Mouse (Mus musculus) forebrain, embryonic 14.5 days (tissue): ENCODE measurements around the gene Pfkl. TPM values are rescaled to one million over a fixed set of nuclear protein-coding genes. Genes with fewer than 3 reads are reported as not detected.
A peak's percentile ranks its signal among the peaks of the same experiment; 100 is the strongest.

Experiments
- ATAC-seq: fragments of 200-750 bp; cut with Nextera tagmentation; 2 replicates; pipeline ENCODE4 v1.8.0; 2017; ENCODE audit warnings: mild to moderate bottlenecking, moderate library complexity
- DNase-seq: peaks from one replicate; pipeline ENCODE4 v3.0.0-alpha.2; 2015; ENCODE audit warnings: low spot score
- H3K27ac ChIP-seq: fragments of 300-500 bp; sonication (generic); 2 replicates; pipeline ENCODE4 v1.5.1; 2014; ENCODE audit warnings: low read depth, mild to moderate bottlenecking, control low read depth, low read length, moderate library complexity
- H3K27me3 ChIP-seq: fragments of 300-500 bp; sonication (generic); replicated peaks from 2 replicates; pipeline ENCODE4 v1.6.1; 2014; ENCODE audit warnings: low read length, control low read depth, mixed read lengths; ENCODE audit not compliant: control insufficient read depth, insufficient read depth
- H3K36me3 ChIP-seq: fragments of 300-500 bp; sonication (generic); 2 replicates; pipeline ENCODE4 v1.6.1; 2014; ENCODE audit warnings: low read length, control low read depth; ENCODE audit not compliant: control insufficient read depth, insufficient read depth
- H3K4me1 ChIP-seq: fragments of 300-500 bp; sonication (generic); 2 replicates; pipeline ENCODE4 v1.6.1; 2014; ENCODE audit warnings: antibody characterized with exemption, low read length, control low read depth; ENCODE audit not compliant: control insufficient read depth, insufficient read depth
- H3K4me2 ChIP-seq: fragments of 300-500 bp; sonication (generic); 2 replicates; pipeline ENCODE4 v1.6.1; 2014; ENCODE audit warnings: mild to moderate bottlenecking, control low read depth, low read length
- H3K4me3 ChIP-seq: fragments of 300-500 bp; sonication (generic); 2 replicates; pipeline ENCODE4 v1.5.1; 2014; ENCODE audit warnings: low read depth, low read length, control low read depth
- H3K9ac ChIP-seq: fragments of 300-500 bp; sonication (generic); 2 replicates; pipeline ENCODE4 v1.6.1; 2014; ENCODE audit warnings: mild to moderate bottlenecking, low read length, control low read depth, moderate library complexity
- H3K9me3 ChIP-seq: fragments of 300-500 bp; sonication (generic); replicated peaks from 2 replicates; pipeline ENCODE4 v1.6.1; 2016; ENCODE audit warnings: low read length, control low read depth, mixed read lengths; ENCODE audit not compliant: control insufficient read depth
- WGBS: fragments of 180-500 bp; shearing (Covaris S2); extraction: QIAGEN DNeasy Blood & Tissue Kit; methylation state at CpG from one replicate; pipeline ENCODE4 v1.1.7; 2014; 5-methylcytosine and 5-hydroxymethylcytosine counted together
- polyA plus RNA-seq: library from polyadenylated mRNA; unstranded; fragments of >200 nt; fragmentation: Nextera tagmentation; extraction: Ambion mirVana; gene quantifications from 2 replicates; pipeline ENCODE4 v1.2.1, GENCODE M21; 2014

The Pfkl gene
- polyA plus RNA-seq, 1 experiment from 2014 or later: 77.0 TPM

DNA sequence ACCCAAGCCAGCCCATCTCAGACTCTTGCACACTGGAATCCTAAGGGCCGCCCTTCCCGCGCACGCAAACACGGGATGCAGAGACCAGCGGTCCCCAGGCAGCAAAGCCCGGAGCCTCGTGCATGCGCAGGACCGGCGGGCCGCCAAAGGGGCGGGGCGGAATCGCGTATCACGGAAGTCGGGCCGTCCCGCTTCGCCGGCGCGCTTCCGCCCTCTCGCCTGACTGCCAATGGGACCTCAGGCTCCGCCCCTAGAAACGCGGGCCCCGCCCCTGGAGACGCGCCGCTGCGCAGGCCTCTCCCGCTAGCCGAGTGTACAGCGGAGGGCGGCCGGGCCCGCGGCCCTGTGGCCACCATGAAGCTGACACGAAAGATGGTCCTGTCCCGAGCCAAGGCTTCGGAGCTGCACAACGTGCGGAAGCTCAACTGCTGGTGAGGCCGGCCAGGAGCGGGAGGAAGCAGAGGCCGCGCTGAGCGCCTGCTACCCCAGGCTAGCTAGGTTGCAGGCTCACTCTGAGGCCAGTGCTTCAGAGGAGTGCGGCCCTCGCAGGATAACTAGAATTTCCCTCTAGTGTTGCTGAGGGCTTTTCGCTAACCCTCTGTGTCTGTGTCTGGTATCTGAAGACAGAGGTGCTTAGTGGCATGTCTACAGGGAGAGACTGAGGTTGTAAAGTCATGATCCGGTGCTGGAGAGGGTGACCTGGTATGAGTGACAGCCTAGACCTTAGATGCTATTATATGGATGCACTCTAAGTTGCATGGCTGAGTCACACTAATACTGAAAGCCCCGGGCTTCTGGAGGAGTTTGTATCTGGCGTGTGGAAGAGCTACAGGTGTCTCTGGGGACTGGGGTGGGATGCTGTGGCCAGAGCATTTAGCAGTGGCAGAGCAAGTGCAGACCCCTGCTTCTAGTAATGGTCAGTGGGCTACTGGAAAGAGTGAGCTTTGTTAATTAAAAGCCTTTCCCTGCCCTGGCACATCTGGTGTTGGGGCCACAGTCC is 31.2 kb downstream of the Pfkl start, which contains the start of gene 1810043G02Rik:
Gene 1810043G02Rik (plus strand): TSS at position 174 of the 1,000 bp plus-strand sequence.
- peak within 1 kb of the TSS; percentile 77 for H3K9ac ChIP-seq
- H3K36me3 ChIP-seq: peaks cover 9% of the 10 kb centered on the region
- H3K27ac ChIP-seq: peak within 1 kb of the TSS; percentile 80
- ATAC-seq (peak; percentile 98), DNase-seq (peak; percentile 98)
- WGBS: under 1% methylated on average over 57 of the region's 57 CpGs
- H3K4me3 ChIP-seq: peak within 1 kb of the TSS; percentile 67
- no peaks in the 10 kb centered on the region for H3K27me3 ChIP-seq
- H3K9me3 ChIP-seq: no peaks in the 10 kb centered on the region
- peak within 1 kb of the TSS; percentile 73 for H3K4me2 ChIP-seq
- peaks cover 5% of the 10 kb centered on the region for H3K4me1 ChIP-seq

- Histone ChIP-seq H3K27ac (no peak overlapping the region), H3K9me3 (no peaks in the 10 kb centered on the region), H3K36me3 (peaks cover 6% of the 10 kb centered on the region), H3K9ac (no peak overlapping the region), H3K4me3 (no peak overlapping the region), H3K4me1 (peaks cover 5% of the 10 kb centered on the region), H3K27me3 (no peaks in the 10 kb centered on the region), H3K4me2 (no peak overlapping the region)
- DNase-seq: peak; percentile 37
- ATAC-seq: no peak
- 78% methylated on average over 8 of the region's 8 CpGs for WGBS
Measured at GRCm38 (mm10) chr10:77976458-77977150, 33.3 kb downstream of the Pfkl start.

GRCm38 (mm10) chr10:77975653-77976052 is 34.2 kb downstream of the Pfkl start:
- Histone ChIP-seq H3K36me3 (no peaks in the 10 kb centered on the region), H3K9ac (no peak overlapping the region), H3K4me1 (peaks cover 5% of the 10 kb centered on the region), H3K9me3 (no peaks in the 10 kb centered on the region), H3K27ac (no peak overlapping the region), H3K27me3 (no peaks in the 10 kb centered on the region), H3K4me2 (no peak overlapping the region), H3K4me3 (no peak overlapping the region)
- WGBS: 53% methylated on average over 4 of the region's 4 CpGs
- DNase-seq: no peak
- ATAC-seq: no peak

DNA sequence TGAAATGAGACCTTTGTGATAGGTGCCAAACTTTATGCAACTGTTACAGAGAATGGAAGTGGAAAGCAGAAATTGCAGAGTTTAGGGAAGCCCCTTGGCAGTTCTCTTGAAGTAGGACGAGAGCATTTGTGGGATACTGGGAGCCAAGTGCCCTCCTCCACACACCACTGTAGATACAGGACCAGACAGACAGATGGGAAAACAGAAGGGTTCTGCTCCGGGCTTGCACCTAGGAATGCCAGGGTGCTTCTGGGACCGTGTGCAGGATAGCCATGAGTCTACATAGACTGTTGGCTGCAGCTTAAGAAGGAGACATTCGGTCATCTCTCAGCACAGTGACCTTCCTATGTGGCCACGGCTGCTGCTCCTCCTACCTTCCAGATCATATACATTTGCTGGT is 35.1 kb downstream of the Pfkl start:
- H3K9ac ChIP-seq: no peak overlapping the region
- no peaks in the 10 kb centered on the region; the same call in 1 of the 2 replicates for H3K27me3 ChIP-seq
- WGBS: 80% methylated on average over 5 of the region's 5 CpGs
- H3K27ac ChIP-seq: no peak overlapping the region
- no peak overlapping the region for H3K4me3 ChIP-seq
- no peak overlapping the region for H3K4me2 ChIP-seq
- peaks cover 5% of the 10 kb centered on the region for H3K4me1 ChIP-seq
- H3K36me3 ChIP-seq: no peaks in the 10 kb centered on the region
- ATAC-seq: no peak
- no peaks in the 10 kb centered on the region for H3K9me3 ChIP-seq
- no peak for DNase-seq

DNA sequence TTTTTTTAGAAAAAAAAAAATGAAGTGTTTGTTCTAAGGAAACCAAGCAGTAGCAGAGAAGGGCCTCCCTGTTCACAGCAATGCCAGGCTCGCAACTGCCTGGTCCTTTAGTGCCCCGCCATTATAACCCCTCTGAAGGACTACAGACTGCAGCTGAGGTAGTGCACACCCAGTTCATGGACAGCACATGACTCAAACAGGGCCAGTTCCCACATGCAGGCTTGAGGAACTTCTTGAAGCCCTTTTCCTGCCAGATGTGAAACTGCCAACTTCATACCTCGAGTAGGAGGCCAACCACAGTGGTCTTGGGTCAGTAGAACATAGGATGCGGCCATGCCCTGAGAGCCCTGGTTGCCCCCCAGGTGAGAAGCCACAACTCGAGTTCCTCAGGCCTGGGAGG is 35.6 kb downstream of the Pfkl start:
- Histone ChIP-seq H3K9ac (no peak overlapping the region), H3K27me3 (no peaks in the 10 kb centered on the region; the same call in 1 of the 2 replicates), H3K9me3 (no peaks in the 10 kb centered on the region), H3K36me3 (no peaks in the 10 kb centered on the region), H3K4me2 (no peak overlapping the region), H3K4me3 (no peak overlapping the region), H3K4me1 (peaks cover 5% of the 10 kb centered on the region), H3K27ac (no peak overlapping the region)
- DNase-seq: no peak
- WGBS: 77% methylated on average over 5 of the region's 5 CpGs
- ATAC-seq: no peak

- H3K9me3 ChIP-seq: no peaks in the 10 kb centered on the region
- DNase-seq (peak; percentile 21), ATAC-seq (no peak)
- peaks cover 3% of the 10 kb centered on the region; the same call in 1 of the 2 replicates for H3K27me3 ChIP-seq
- H3K4me2 ChIP-seq: no peak overlapping the region
- H3K9ac ChIP-seq: no peak overlapping the region
- no peak overlapping the region for H3K27ac ChIP-seq
- 68% methylated on average over 17 of the region's 17 CpGs for WGBS
- no peaks in the 10 kb centered on the region; the same call in 1 of the 2 replicates for H3K4me1 ChIP-seq
- H3K4me3 ChIP-seq: no peak overlapping the region
- no peaks in the 10 kb centered on the region for H3K36me3 ChIP-seq
Measured at GRCm38 (mm10) chr10:77971709-77972553, 38.0 kb downstream of the Pfkl start.

- H3K4me3 ChIP-seq: no peak overlapping the region
- no peak for DNase-seq
- 87% methylated on average over 10 of the region's 10 CpGs for WGBS
- H3K9me3 ChIP-seq: no peaks in the 10 kb centered on the region
- no peaks in the 10 kb centered on the region for H3K36me3 ChIP-seq
- no peak overlapping the region for H3K9ac ChIP-seq
- H3K4me2 ChIP-seq: no peak overlapping the region
- H3K27me3 ChIP-seq: peaks cover 3% of the 10 kb centered on the region; the same call in 1 of the 2 replicates
- no peak overlapping the region for H3K27ac ChIP-seq
- no peaks in the 10 kb centered on the region; the same call in 1 of the 2 replicates for H3K4me1 ChIP-seq
- ATAC-seq: no peak
Measured at GRCm38 (mm10) chr10:77971191-77971590, 38.7 kb downstream of the Pfkl start.

- WGBS: 93% methylated on average over 6 of the region's 6 CpGs
- H3K4me1 ChIP-seq: no peaks in the 10 kb centered on the region; the same call in 1 of the 2 replicates
- H3K4me3 ChIP-seq: peak within 1 kb of the TSS; percentile 30
- H3K4me2 ChIP-seq: peak within 1 kb of the TSS; percentile 68
- peak within 1 kb of the TSS; percentile 58 for H3K9ac ChIP-seq
- no peaks in the 10 kb centered on the region for H3K36me3 ChIP-seq
- peaks cover 3% of the 10 kb centered on the region; the same call in 1 of the 2 replicates for H3K27me3 ChIP-seq
- H3K27ac ChIP-seq: no peak within 1 kb of the TSS
- DNase-seq (no peak), ATAC-seq (no peak)
- H3K9me3 ChIP-seq: no peaks in the 10 kb centered on the region
Measured at GRCm38 (mm10) chr10:77970481-77970880, 39.4 kb downstream of the Pfkl start, which contains the start of gene Trpm2. Gene Trpm2, minus strand, starts transcription at chr10:77970563.
